Mouse (Mus musculus) MEL (cell line): ENCODE measurements around the gene Btbd16. TPM values are rescaled to one million over a fixed set of nuclear protein-coding genes. Genes with fewer than 3 reads are reported as not detected.

ENCODE experiments used
- DNase-seq: peaks from one replicate; pipeline ENCODE4 v3.0.0; 2011; ENCODE audit warnings: low read depth, low spot score
- H3K27ac ChIP-seq: 2 replicates; pipeline ENCODE4 v1.5.1; 2012; ENCODE audit warnings: low read depth, mild to moderate bottlenecking, control low read depth, low read length, moderate library complexity; ENCODE audit not compliant: control insufficient read depth
- H3K27me3 ChIP-seq, 2 experiments: fragments of 150-350 bp in 1 of 2; sonication (generic) in 1 of 2; 2 replicates each; pipeline ENCODE4 v1.6.1; 2012; ENCODE audit warnings: low read length in 2 of 2, mild to moderate bottlenecking in 2 of 2, improper control_type of control experiment in 1 of 2, moderate library complexity in 1 of 2; ENCODE audit not compliant: insufficient read depth in 2 of 2, control insufficient read depth in 1 of 2
- H3K36me3 ChIP-seq, 2 experiments: 2 replicates each; pipeline ENCODE4 v1.6.1; 2012 to 2014; ENCODE audit warnings: low read length in 2 of 2, improper control_type of control experiment in 1 of 2, inconsistent platforms in 1 of 2, mild to moderate bottlenecking in 1 of 2; ENCODE audit not compliant: insufficient read depth in 2 of 2, control insufficient read depth in 1 of 2
- H3K4me1 ChIP-seq, 2 experiments: fragments of 150-350 bp in 1 of 2; sonication (generic) in 1 of 2; 2 replicates each; pipeline ENCODE4 v1.6.1; 2012; ENCODE audit warnings: low read length in 2 of 2, improper control_type of control experiment in 1 of 2, mild to moderate bottlenecking in 1 of 2; ENCODE audit not compliant: insufficient read depth in 2 of 2, control insufficient read depth in 1 of 2
- H3K4me3 ChIP-seq, 2 experiments: fragments of 150-350 bp in 1 of 2; sonication (generic) in 1 of 2; 2 replicates each; pipeline ENCODE4 v1.5.1; 2012; ENCODE audit warnings: low read depth in 2 of 2, low read length in 2 of 2, mild to moderate bottlenecking in 2 of 2, moderate library complexity in 2 of 2, control low read depth in 1 of 2, improper control_type of control experiment in 1 of 2; ENCODE audit not compliant: control insufficient read depth in 1 of 2, insufficient read depth in 1 of 2
- H3K79me2 ChIP-seq: 2 replicates; pipeline ENCODE4 v1.6.1; 2012; ENCODE audit warnings: mild to moderate bottlenecking, low read length, moderate library complexity; ENCODE audit not compliant: control insufficient read depth, poor library complexity, insufficient read depth
- H3K9ac ChIP-seq: 2 replicates; pipeline ENCODE4 v1.6.1; 2012; ENCODE audit warnings: low read depth, mild to moderate bottlenecking, control low read depth, low read length, moderate library complexity; ENCODE audit not compliant: control insufficient read depth, poor library complexity, severe bottlenecking
- H3K9me3 ChIP-seq: fragments of 150-350 bp; sonication (generic); replicated peaks from 2 replicates; pipeline ENCODE4 v1.6.1; 2012; ENCODE audit warnings: mild to moderate bottlenecking, low read length, improper control_type of control experiment, moderate library complexity; ENCODE audit not compliant: insufficient read depth
- CHD1 ChIP-seq: IDR thresholded peaks from 2 replicates; pipeline ENCODE4 v1.6.1; 2012; ENCODE audit warnings: low read depth, mild to moderate bottlenecking, inconsistent platforms, low read length, improper control_type of control experiment
- CHD2 ChIP-seq: IDR thresholded peaks from 2 replicates; pipeline ENCODE4 v1.6.1; 2011; ENCODE audit warnings: low read length, improper control_type of control experiment
- CTCF ChIP-seq, 3 experiments: IDR thresholded peaks in 2 of 3; conservative IDR thresholded peaks in 1 of 3; 2 replicates each; pipeline ENCODE4 v1.5.1; 2011 to 2012; ENCODE audit warnings: low read length in 3 of 3, low read depth in 2 of 3, mild to moderate bottlenecking in 2 of 3, improper control_type of control experiment in 1 of 3, inconsistent platforms in 1 of 3, mixed read lengths in 1 of 3, moderate library complexity in 1 of 3; ENCODE audit not compliant: control insufficient read depth in 1 of 3, insufficient read depth in 1 of 3, poor library complexity in 1 of 3, severe bottlenecking in 1 of 3
- HCFC1 ChIP-seq: IDR thresholded peaks from 2 replicates; pipeline ENCODE4 v1.6.1; 2012; ENCODE audit warnings: low read depth, mild to moderate bottlenecking, inconsistent platforms, low read length, improper control_type of control experiment, moderate library complexity
- JUND ChIP-seq: IDR thresholded peaks from 2 replicates; pipeline ENCODE4 v1.6.1; 2011; ENCODE audit warnings: low read depth, mild to moderate bottlenecking, improper control_type of control experiment, low read length
- MAX ChIP-seq: IDR thresholded peaks from 2 replicates; pipeline ENCODE4 v1.6.1; 2011; ENCODE audit warnings: low read length, improper control_type of control experiment
- MXI1 ChIP-seq: IDR thresholded peaks from 2 replicates; pipeline ENCODE4 v1.6.1; 2011; ENCODE audit warnings: mild to moderate bottlenecking, low read depth, low read length, improper control_type of control experiment
- MYC ChIP-seq: IDR thresholded peaks from 2 replicates; pipeline ENCODE4 v1.6.1; 2011; ENCODE audit warnings: low read depth, mild to moderate bottlenecking, low read length, improper control_type of control experiment, moderate library complexity
- POLR2AphosphoS2 ChIP-seq: IDR thresholded peaks from 2 replicates; pipeline ENCODE4 v1.6.1; 2011; ENCODE audit warnings: low read length, improper control_type of control experiment
- SIN3A ChIP-seq: IDR thresholded peaks from 2 replicates; pipeline ENCODE4 v1.6.1; 2012; ENCODE audit warnings: low read length, improper control_type of control experiment, inconsistent platforms
- SMC3 ChIP-seq: IDR thresholded peaks from 2 replicates; pipeline ENCODE4 v1.6.1; 2011; ENCODE audit warnings: low read depth, low read length, improper control_type of control experiment
- TCF12 ChIP-seq: IDR thresholded peaks from 2 replicates; pipeline ENCODE4 v1.6.1; 2014; ENCODE audit warnings: low read depth, mild to moderate bottlenecking, inconsistent platforms, low read length, improper control_type of control experiment, moderate library complexity
- ZC3H11A ChIP-seq: IDR thresholded peaks from 2 replicates; pipeline ENCODE4 v1.6.1; 2012; ENCODE audit warnings: low read depth, mild to moderate bottlenecking, inconsistent platforms, low read length, improper control_type of control experiment
- ZKSCAN1 ChIP-seq: IDR thresholded peaks from 2 replicates; pipeline ENCODE4 v1.6.1; 2012; ENCODE audit warnings: low read depth, mild to moderate bottlenecking, inconsistent platforms, low read length, improper control_type of control experiment, moderate library complexity
- ZNF384 ChIP-seq: IDR thresholded peaks from 2 replicates; pipeline ENCODE4 v1.6.1; 2012; ENCODE audit warnings: low read depth, mild to moderate bottlenecking, inconsistent platforms, low read length, improper control_type of control experiment
- polyA plus RNA-seq, 2 experiments: library from polyadenylated mRNA; stranded (reverse) in 1 of 2; unstranded in 1 of 2; fragments of >175 nt in 1 of 2; fragments of >200 nt in 1 of 2; gene quantifications; 2 replicates each; pipeline versions ENCODE4 v1.2.1 to v1.2.4; 2012; ENCODE audit warnings: low replicate concordance in 2 of 2, low read depth in 1 of 2; ENCODE audit not compliant: insufficient read length in 2 of 2, insufficient read depth in 1 of 2, missing spikeins in 1 of 2
- total RNA-seq: library from RNA; depleted of rRNA; stranded (reverse); fragments of 300-350 nt; gene quantifications from 2 replicates; pipeline ENCODE4 v1.2.3, GENCODE M21; 2012

Btbd16 gene
- total and polyA plus RNA-seq, 3 experiments: 0.71 to 0.89 TPM; not detected in 1

- Histone ChIP-seq H3K9ac (no peak overlapping the region), H3K79me2 (no peaks in the 10 kb centered on the region), H3K27ac (no peak overlapping the region), H3K4me3 (no peak overlapping the region), H3K27me3 (no peaks in the 10 kb centered on the region), H3K36me3 (no peaks in the 10 kb centered on the region), H3K4me1 (no peaks in the 10 kb centered on the region), H3K9me3 (no peaks in the 10 kb centered on the region)
- TF ChIP-seq ZC3H11A (no peak), CHD2 (no peak), SIN3A (no peak), TCF12 (no peak), JUND (no peak), MAX (no peak), HCFC1 (no peak), CTCF (IDR thresholded peaks at IDR 0.05 in 2 of 3, conservative IDR thresholded peaks at IDR 0.05 in 1 of 3; ENCODE audit: control insufficient read depth in 1 of 3, insufficient read depth in 1 of 3, low read depth in 2 of 3, low read length in 3 of 3, poor library complexity in 1 of 3, severe bottlenecking in 1 of 3) (no peak), ZKSCAN1 (no peak), MYC (no peak)
- DNase-seq: no peak
Observed at GRCm38 (mm10) chr7:130788950-130789349, 15.1 kb downstream of the Btbd16 start.

GRCm38 (mm10) chr7:130789456-130789855, 15.6 kb downstream of the Btbd16 start:
- TF ChIP-seq POLR2AphosphoS2 (no peak), MXI1 (no peak), MYC (no peak), ZC3H11A (no peak)
- Histone ChIP-seq H3K9me3 (no peaks in the 10 kb centered on the region), H3K4me3 (no peak overlapping the region), H3K27me3 (no peaks in the 10 kb centered on the region), H3K4me1 (no peaks in the 10 kb centered on the region), H3K27ac (no peak overlapping the region), H3K9ac (no peak overlapping the region), H3K36me3 (no peaks in the 10 kb centered on the region), H3K79me2 (no peaks in the 10 kb centered on the region)
- no peak for DNase-seq

- Histone ChIP-seq H3K9ac (no peak overlapping the region), H3K27me3 (no peaks in the 10 kb centered on the region), H3K9me3 (no peaks in the 10 kb centered on the region), H3K79me2 (no peaks in the 10 kb centered on the region), H3K4me3 (no peak overlapping the region), H3K36me3 (no peaks in the 10 kb centered on the region), H3K4me1 (no peaks in the 10 kb centered on the region), H3K27ac (no peak overlapping the region)
- TF ChIP-seq CHD1 (no peak), ZNF384 (no peak), SMC3 (no peak)
- DNase-seq: no peak
Observed at GRCm38 (mm10) chr7:130793671-130794070, 19.8 kb downstream of the Btbd16 start.
